Mouse (Mus musculus) right cerebral cortex, postnatal 36 days (tissue): ENCODE measurements around the gene Tubd1.

ENCODE experiments used
- DNase-seq, 2 experiments: peaks; one replicate each; pipeline ENCODE4 v3.0.0; 2022; ENCODE audit warnings: low spot score in 2 of 2, mixed read lengths in 1 of 2

Gene Tubd1

GRCm38 (mm10) chr11:86558258-86558657 is 13.5 kb downstream of the Tubd1 start:
- DNase-seq = no peak

GRCm38 (mm10) chr11:86568425-86568824 is 23.6 kb downstream of the Tubd1 start:
- DNase-seq = no peak

- no peak for DNase-seq
These were observed 25.5 kb downstream of the Tubd1 start for GRCm38 (mm10) chr11:86570261-86570746.

- no peak for DNase-seq
These were observed 26.5 kb downstream of the Tubd1 start for GRCm38 (mm10) chr11:86571047-86571855.

GRCm38 (mm10) chr11:86571871-86572270 is 27.1 kb downstream of the Tubd1 start:
- DNase-seq = no peak

GRCm38 (mm10) chr11:86572623-86573022 is 27.8 kb downstream of the Tubd1 start:
- no peak for DNase-seq

GRCm38 (mm10) chr11:86573646-86574231 is 28.9 kb downstream of the Tubd1 start:
- no peak for DNase-seq

- DNase-seq = no peak
These were observed 29.6 kb downstream of the Tubd1 start for GRCm38 (mm10) chr11:86574408-86574807.

- no peak for DNase-seq
These were observed 31.0 kb downstream of the Tubd1 start for GRCm38 (mm10) chr11:86575632-86576378.

- DNase-seq = no peak
These were observed 32.4 kb downstream of the Tubd1 start for GRCm38 (mm10) chr11:86577231-86577630.

GRCm38 (mm10) chr11:86578106-86578808 is 33.5 kb downstream of the Tubd1 start:
- no peak for DNase-seq

- no peak for DNase-seq
These were observed 34.3 kb downstream of the Tubd1 start for GRCm38 (mm10) chr11:86578809-86579730.

GRCm38 (mm10) chr11:86579731-86580318 is 35.0 kb downstream of the Tubd1 start:
- no peak for DNase-seq

- no peak for DNase-seq
These were observed 35.7 kb downstream of the Tubd1 start for GRCm38 (mm10) chr11:86580319-86581113.

GRCm38 (mm10) chr11:86581250-86581753 is 36.5 kb downstream of the Tubd1 start:
- DNase-seq = no peak

GRCm38 (mm10) chr11:86581943-86582542 is 37.3 kb downstream of the Tubd1 start:
- no peak for DNase-seq

- no peak for DNase-seq
These were observed 37.9 kb downstream of the Tubd1 start for GRCm38 (mm10) chr11:86582543-86583260.

- no peak for DNase-seq
These were observed 38.6 kb downstream of the Tubd1 start for GRCm38 (mm10) chr11:86583313-86583825.
